Mouse (Mus musculus) fat pad, adult 2 months (tissue): ENCODE results near the gene Clca3a1.

Source experiments
- DNase-seq: peaks from one replicate; pipeline ENCODE4 v3.0.0-alpha.2; 2011; ENCODE audit warnings: low read depth, low spot score; ENCODE audit errors: extremely low read depth

The Clca3a1 gene

GRCm38 (mm10) chr3:144719088-144719900, 41.5 kb downstream of the Clca3a1 start:
- no peak for DNase-seq

- DNase-seq, result no peak
These were observed 42.1 kb downstream of the Clca3a1 start for GRCm38 (mm10) chr3:144718706-144719087.

- no peak for DNase-seq
These were observed 42.9 kb downstream of the Clca3a1 start for GRCm38 (mm10) chr3:144717835-144718234.

GRCm38 (mm10) chr3:144717121-144717520, 43.7 kb downstream of the Clca3a1 start:
- DNase-seq, result no peak

- no peak for DNase-seq
These were observed 44.9 kb downstream of the Clca3a1 start for GRCm38 (mm10) chr3:144715901-144716300.

GRCm38 (mm10) chr3:144715033-144715432, 45.7 kb downstream of the Clca3a1 start:
- DNase-seq, result no peak

- DNase-seq, result no peak
These were observed 46.2 kb downstream of the Clca3a1 start for GRCm38 (mm10) chr3:144714606-144715005.

- peak; percentile 74 for DNase-seq
These were observed 46.7 kb downstream of the Clca3a1 start for GRCm38 (mm10) chr3:144714126-144714525.

- no peak for DNase-seq
These were observed 49.1 kb downstream of the Clca3a1 start for GRCm38 (mm10) chr3:144711607-144712206.

GRCm38 (mm10) chr3:144708612-144709011, 52.2 kb downstream of the Clca3a1 start:
- no peak for DNase-seq

- no peak for DNase-seq
These were observed 56.8 kb downstream of the Clca3a1 start for GRCm38 (mm10) chr3:144703959-144704358.

- no peak for DNase-seq
These were observed 61.9 kb downstream of the Clca3a1 start for GRCm38 (mm10) chr3:144698790-144699433.

GRCm38 (mm10) chr3:144697942-144698341, 62.8 kb downstream of the Clca3a1 start:
- DNase-seq, result no peak

GRCm38 (mm10) chr3:144697154-144697553, 63.6 kb downstream of the Clca3a1 start:
- no peak for DNase-seq

GRCm38 (mm10) chr3:144694941-144695340, 65.8 kb downstream of the Clca3a1 start:
- DNase-seq, result no peak

- DNase-seq, result no peak
These were observed 66.7 kb downstream of the Clca3a1 start for GRCm38 (mm10) chr3:144694040-144694439.

- no peak for DNase-seq
These were observed 68.7 kb downstream of the Clca3a1 start for GRCm38 (mm10) chr3:144692052-144692451.

GRCm38 (mm10) chr3:144689236-144689635, 71.5 kb downstream of the Clca3a1 start:
- no peak for DNase-seq

- no peak for DNase-seq
These were observed 72.5 kb downstream of the Clca3a1 start for GRCm38 (mm10) chr3:144688284-144688683.

GRCm38 (mm10) chr3:144687618-144688017, 73.2 kb downstream of the Clca3a1 start:
- no peak for DNase-seq

- DNase-seq, result peak; percentile 39
These were observed 74.6 kb downstream of the Clca3a1 start for GRCm38 (mm10) chr3:144686146-144686545.
